Mouse (Mus musculus): Measurements from ENCODE around the gene Kif26b.

Gene Kif26b

GRCm38 (mm10) chr1:178590229-178591171 is 61.6 kb downstream of the Kif26b start:
- no peak for DNase-seq (ENCODE audit: low spot score)

DNA sequence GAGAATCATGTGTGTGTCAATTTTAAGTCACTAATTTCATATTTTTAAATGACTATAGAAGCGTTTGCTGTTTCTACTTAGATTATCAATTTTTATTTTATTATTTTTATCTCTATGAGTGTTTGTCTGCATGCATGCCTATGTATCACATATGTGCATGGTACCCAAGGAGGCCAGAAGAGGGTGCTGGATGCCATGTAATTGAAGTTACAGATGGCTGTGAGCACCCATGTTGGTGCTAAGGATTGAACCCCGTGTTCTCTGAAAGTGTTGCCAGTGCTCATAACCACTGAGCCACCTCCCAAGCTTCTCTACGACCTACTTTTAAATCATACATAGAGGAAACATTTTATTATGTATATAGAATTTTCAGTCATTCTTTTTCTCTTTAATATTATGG is 68.2 kb downstream of the Kif26b start:
- no peak for DNase-seq (ENCODE audit: low spot score)

GRCm38 (mm10) chr1:178597757-178598156 is 68.8 kb downstream of the Kif26b start:
- no peak for DNase-seq (ENCODE audit: low spot score)

- no peak for DNase-seq (ENCODE audit: low spot score)
These were observed 72.1 kb downstream of the Kif26b start for GRCm38 (mm10) chr1:178600851-178601569.

DNA sequence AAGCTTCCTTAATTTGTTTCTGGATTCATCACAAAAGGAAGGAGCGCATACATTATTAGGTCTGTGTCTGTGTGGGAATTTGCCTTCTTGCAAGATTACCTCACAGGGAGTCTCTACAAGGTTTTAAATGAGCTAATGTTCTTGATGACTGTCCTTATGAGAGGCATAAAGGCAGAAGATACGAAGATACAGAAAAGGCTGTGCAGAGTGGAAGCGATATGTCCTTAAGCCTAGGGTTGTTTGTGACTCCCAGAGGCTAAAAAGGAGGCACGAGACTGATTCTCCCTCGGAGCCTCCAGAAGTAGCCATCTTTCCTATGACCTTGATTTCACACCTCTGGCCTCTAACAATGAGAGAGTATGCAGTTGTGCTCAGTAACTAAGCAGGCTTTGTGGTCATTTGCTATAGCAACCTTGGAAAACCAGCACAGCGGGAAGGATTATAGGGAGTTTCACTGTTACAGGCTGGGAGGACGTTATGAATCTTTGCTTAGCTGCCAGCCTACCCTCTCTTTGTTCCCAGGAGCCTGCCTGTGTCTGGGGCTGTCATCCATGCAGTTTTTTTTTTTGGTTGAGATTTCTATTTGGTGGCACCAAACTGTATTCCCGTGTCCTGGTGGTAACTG is 80.3 kb downstream of the Kif26b start:
- peak; percentile 44 for DNase-seq (ENCODE audit: low spot score)

DNA sequence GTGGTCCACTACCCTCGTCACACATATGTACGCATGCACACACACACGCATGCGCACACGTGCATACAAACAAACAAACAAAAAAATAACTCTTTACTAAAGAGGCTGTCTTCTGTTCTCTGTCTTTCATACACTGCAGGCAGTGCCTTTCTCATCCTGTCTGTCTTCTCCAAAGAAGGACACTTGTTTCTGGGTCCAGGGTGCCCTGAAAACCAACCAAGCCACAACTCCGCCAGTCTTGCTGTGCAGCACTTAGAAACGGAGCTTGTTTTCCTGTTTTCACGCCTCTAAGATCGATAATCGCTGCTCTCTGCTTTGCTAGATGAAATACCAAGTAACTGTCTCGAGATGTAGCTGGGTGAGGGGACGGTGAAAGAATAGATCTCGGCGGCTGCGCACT is 82.6 kb downstream of the Kif26b start:
- DNase-seq (ENCODE audit: low spot score) = no peak

GRCm38 (mm10) chr1:178621301-178621700 is 92.4 kb downstream of the Kif26b start:
- no peak for DNase-seq (ENCODE audit: low spot score)

DNA sequence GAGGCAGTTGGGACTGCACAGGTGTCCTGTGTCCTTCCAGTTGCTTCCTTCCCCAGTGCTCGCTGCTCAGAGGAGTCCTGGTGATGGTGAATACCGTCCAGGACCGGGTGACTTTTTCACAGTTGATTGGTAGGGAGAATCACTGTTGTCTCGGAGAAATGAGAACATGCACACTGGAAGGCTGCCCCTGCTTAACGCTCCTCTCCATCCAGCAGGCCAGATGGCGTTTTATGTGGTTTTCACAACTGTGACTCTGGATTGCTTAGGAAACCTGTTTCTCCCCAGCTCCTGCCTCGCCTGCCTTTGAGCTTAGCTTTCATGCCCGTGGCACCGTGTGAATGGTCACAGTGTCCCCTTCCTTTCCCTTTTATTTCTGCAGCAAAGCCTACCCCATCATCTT is 95.0 kb downstream of the Kif26b start:
- DNase-seq (ENCODE audit: low spot score) = no peak

DNA sequence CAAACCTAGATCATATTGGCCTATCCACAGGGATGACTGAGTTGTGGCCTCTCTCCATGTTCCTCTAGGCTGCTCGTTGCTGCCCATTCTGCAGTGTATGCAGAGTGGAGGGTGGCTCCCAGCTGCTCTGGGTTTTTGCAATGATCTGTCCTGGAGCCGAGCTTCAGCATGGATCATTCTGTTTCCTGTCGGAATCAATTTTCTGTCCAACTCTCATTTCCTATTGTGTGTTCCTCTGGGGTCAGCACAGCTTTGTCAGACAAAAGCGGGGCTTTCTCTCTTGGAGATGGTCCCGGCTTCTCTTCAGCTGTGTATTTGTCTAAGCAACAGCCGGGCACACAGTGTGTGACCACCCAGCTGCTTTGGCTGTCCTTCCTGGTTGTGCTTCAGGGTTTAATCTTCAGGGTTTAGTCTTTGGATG is 98.0 kb downstream of the Kif26b start:
- no peak for DNase-seq (ENCODE audit: low spot score)

GRCm38 (mm10) chr1:178630042-178630441 is 101.1 kb downstream of the Kif26b start:
- DNase-seq (ENCODE audit: low spot score) = no peak

DNA sequence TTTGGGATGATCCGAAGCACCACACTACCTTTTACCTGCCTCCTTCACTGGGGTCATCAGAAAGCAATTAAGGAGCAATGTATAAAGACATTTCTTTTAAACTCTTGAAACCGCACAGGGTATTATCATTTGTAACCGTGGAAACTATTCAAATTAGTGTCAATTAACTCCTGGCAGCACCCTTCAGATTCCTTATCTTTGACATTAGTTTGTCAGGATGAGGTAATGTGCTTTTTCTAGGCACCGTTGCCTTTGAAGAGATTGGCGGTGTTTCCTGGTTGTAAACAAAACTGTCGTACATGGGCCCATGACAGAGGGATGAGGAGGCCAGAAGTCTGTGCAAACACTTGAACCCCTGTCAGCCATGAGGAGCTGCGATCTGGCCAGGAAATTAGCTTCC is 102.9 kb downstream of the Kif26b start:
- no peak for DNase-seq (ENCODE audit: low spot score)

- DNase-seq (ENCODE audit: low spot score) = no peak
These were observed 105.6 kb downstream of the Kif26b start for GRCm38 (mm10) chr1:178634359-178635085.

GRCm38 (mm10) chr1:178635470-178635869 is 106.5 kb downstream of the Kif26b start:
- no peak for DNase-seq (ENCODE audit: low spot score)

DNA sequence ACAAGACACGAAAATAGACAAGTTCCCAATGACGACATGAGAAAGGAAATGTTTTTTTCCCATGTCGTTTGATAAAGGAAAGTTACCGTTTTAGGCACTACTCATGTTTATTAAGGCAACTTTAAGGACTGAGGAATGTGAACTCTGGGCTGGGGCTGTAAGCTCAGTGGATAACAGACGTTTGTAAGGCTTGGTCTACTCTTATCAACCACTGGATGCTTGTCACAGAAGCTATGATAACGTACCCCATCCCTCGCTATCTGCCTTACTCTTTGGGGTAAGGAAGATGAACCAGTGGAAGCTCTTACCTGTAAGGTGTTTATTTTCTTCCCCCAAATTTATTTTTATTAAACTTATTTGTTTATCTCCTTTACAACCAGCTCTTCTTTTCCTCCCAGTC is 108.4 kb downstream of the Kif26b start:
- DNase-seq (ENCODE audit: low spot score) = no peak

- DNase-seq (ENCODE audit: low spot score) = peak; percentile 53
These were observed 111.0 kb downstream of the Kif26b start for GRCm38 (mm10) chr1:178639951-178640350.

DNA sequence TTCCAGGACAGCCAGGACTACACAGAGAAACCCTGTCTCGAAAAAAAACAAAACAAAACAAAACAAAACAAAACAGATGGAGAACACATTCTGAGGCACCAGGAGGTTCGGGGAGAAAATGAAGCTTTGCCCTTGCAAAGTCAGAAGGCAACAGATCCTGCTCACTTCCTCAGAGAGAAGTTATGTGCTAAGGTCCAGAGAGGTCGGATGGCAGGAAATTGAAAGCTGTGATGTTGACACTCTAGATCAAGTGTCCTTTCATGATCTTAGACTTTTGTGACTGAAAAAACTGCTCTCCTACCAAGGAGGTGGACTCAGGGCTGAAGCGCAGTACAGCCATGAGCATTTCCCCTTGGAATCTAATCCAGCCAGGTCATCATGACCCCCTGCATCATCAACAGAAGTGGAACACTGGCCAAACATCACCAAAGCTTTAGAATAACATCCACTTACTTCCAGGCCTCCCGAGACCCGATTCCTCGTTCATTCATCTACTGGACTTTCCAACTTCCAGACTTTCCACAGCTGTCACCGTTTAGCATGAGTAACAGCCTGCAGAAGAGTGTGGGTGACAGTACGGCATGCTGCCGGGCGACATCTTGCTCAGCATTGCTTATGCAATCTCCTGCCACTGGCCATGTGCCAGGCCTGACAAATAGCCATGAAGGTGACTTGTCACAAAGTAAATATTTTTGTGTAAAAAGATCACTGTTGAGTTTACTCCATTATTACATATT is 112.0 kb downstream of the Kif26b start:
- DNase-seq (ENCODE audit: low spot score) = peak; percentile 44

GRCm38 (mm10) chr1:178641788-178642187 is 112.9 kb downstream of the Kif26b start:
- DNase-seq (ENCODE audit: low spot score) = no peak

- DNase-seq (ENCODE audit: low spot score) = no peak
These were observed 116.0 kb downstream of the Kif26b start for GRCm38 (mm10) chr1:178644954-178645353.

DNA sequence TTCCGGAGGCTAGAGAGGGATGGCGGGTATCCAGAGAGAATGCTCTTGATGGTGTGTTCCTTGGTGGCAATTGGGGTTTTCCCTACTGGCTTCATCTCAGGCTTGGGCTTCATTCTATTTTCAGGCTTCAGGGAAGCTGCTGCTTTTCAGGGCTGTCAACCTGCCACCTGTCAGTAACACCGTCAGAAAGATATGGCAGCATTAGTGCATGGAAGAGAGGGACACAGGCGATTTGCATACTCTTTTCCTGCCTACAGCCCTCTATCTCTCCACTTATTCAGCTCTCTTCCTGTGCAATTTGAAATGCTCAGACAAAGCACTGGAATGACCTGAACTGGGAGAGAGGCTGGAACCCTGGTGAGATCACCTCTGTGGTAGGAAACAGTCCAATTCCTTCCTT is 117.7 kb downstream of the Kif26b start:
- no peak for DNase-seq (ENCODE audit: low spot score)

- DNase-seq (ENCODE audit: low spot score) = no peak
These were observed 126.6 kb downstream of the Kif26b start for GRCm38 (mm10) chr1:178655525-178655924.

- DNase-seq (ENCODE audit: low spot score) = peak; percentile 35
These were observed 132.1 kb downstream of the Kif26b start for GRCm38 (mm10) chr1:178661035-178661434.
